Mouse (Mus musculus): ENCODE data around the gene Gbf1. TPM values are rescaled to one million over a fixed set of nuclear protein-coding genes. Genes with fewer than 3 reads are reported as not detected.
A peak's percentile ranks its signal among the peaks of the same experiment; 100 is the strongest.
"Not testable (repeated sequence)": the region's sequence is repeated elsewhere in the genome, so short reads cannot be mapped to it uniquely, and the experiment has no call there.

The Gbf1 gene
- total RNA-seq, 2 experiments from 2014 or later, result 91.1 to 99.0 TPM

- no peak for DNase-seq (ENCODE audit: low spot score in 2 of 2)
- intact Hi-C loops (cut with DNase I), result no loop called here
These were observed 63.1 kb downstream of the Gbf1 start for GRCm38 (mm10) chr19:46215401-46215800.

- intact Hi-C loops (cut with DNase I), result no loop called here
- no peak for DNase-seq (ENCODE audit: low spot score in 2 of 2)
These were observed 64.4 kb downstream of the Gbf1 start for GRCm38 (mm10) chr19:46216716-46217115.

- intact Hi-C loops (cut with DNase I); DNase-seq (ENCODE audit: low spot score in 2 of 2): not testable (repeated sequence)
These were observed 65.0 kb downstream of the Gbf1 start for GRCm38 (mm10) chr19:46217347-46217746.

GRCm38 (mm10) chr19:46220116-46220515 lies 67.8 kb downstream of the Gbf1 start:
- intact Hi-C loops (cut with DNase I), result no loop called here
- DNase-seq (ENCODE audit: low spot score in 2 of 2), result no peak

- intact Hi-C loops (cut with DNase I), result no loop called here
These were observed 70.8 kb downstream of the Gbf1 start for GRCm38 (mm10) chr19:46223118-46223517.

GRCm38 (mm10) chr19:46224882-46225281 lies 72.6 kb downstream of the Gbf1 start:
- intact Hi-C loops (cut with DNase I), result no loop called here
- no peak for DNase-seq (ENCODE audit: low spot score in 2 of 2)

More at GRCm38 (mm10) chr19:46223118-46223517, 70.8 kb downstream of the Gbf1 start:
- DNase-seq (ENCODE audit: low spot score in 2 of 2), result no peak

- DNase-seq (ENCODE audit: low spot score in 2 of 2), result no peak
- intact Hi-C loops (cut with DNase I), result no loop called here
These were observed 73.2 kb downstream of the Gbf1 start for GRCm38 (mm10) chr19:46225506-46225905.

- DNase-seq (ENCODE audit: low spot score in 2 of 2), result no peak
- intact Hi-C loops (cut with DNase I), result no loop called here
These were observed 74.0 kb downstream of the Gbf1 start for GRCm38 (mm10) chr19:46226295-46226694.

- DNase-seq (ENCODE audit: low spot score in 2 of 2), result no peak
- intact Hi-C loops (cut with DNase I), result no loop called here
These were observed 75.0 kb downstream of the Gbf1 start for GRCm38 (mm10) chr19:46227300-46227699.

GRCm38 (mm10) chr19:46234450-46234849 lies 82.1 kb downstream of the Gbf1 start:
- no peak for DNase-seq (ENCODE audit: low spot score in 2 of 2)
- intact Hi-C loops (cut with DNase I), result no loop called here

- intact Hi-C loops (cut with DNase I), result no loop called here
These were observed 84.3 kb downstream of the Gbf1 start for GRCm38 (mm10) chr19:46236658-46237057.

GRCm38 (mm10) chr19:46240246-46240645 lies 87.9 kb downstream of the Gbf1 start:
- no peak for DNase-seq (ENCODE audit: low spot score in 2 of 2)
- intact Hi-C loops (cut with DNase I), result no loop called here

More at GRCm38 (mm10) chr19:46236658-46237057, 84.3 kb downstream of the Gbf1 start:
- no peak for DNase-seq (ENCODE audit: low spot score in 2 of 2)

- DNase-seq (ENCODE audit: low spot score in 2 of 2), result no peak
- intact Hi-C loops (cut with DNase I), result no loop called here
These were observed 90.1 kb downstream of the Gbf1 start for GRCm38 (mm10) chr19:46242416-46242815.

GRCm38 (mm10) chr19:46244628-46245027 lies 92.3 kb downstream of the Gbf1 start:
- intact Hi-C loops (cut with DNase I), result no loop called here
- DNase-seq (ENCODE audit: low spot score in 2 of 2), result no peak

GRCm38 (mm10) chr19:46248991-46249390 lies 96.7 kb downstream of the Gbf1 start:
- DNase-seq (ENCODE audit: low spot score in 2 of 2), result no peak
- intact Hi-C loops (cut with DNase I), result no loop called here

GRCm38 (mm10) chr19:46254163-46254752 lies 101.9 kb downstream of the Gbf1 start:
- peak in 1 of 2 experiments; percentile 15 for DNase-seq (ENCODE audit: low spot score in 2 of 2)

GRCm38 (mm10) chr19:46264762-46265161 lies 112.5 kb downstream of the Gbf1 start:
- no peak for DNase-seq (ENCODE audit: low spot score in 2 of 2)
- intact Hi-C loops (cut with DNase I), result no loop called here

More at GRCm38 (mm10) chr19:46254163-46254752, 101.9 kb downstream of the Gbf1 start:
- intact Hi-C loops (cut with DNase I), result loop anchor here (1.0 kb wide), 1 partner anchor 119 kb away; no protein-coding TSS in a partner anchor

GRCm38 (mm10) chr19:46275307-46275706 lies 123.0 kb downstream of the Gbf1 start:
- DNase-seq (ENCODE audit: low spot score in 2 of 2), result no peak
- intact Hi-C loops (cut with DNase I), result no loop called here

- intact Hi-C loops (cut with DNase I), result no loop called here
- DNase-seq (ENCODE audit: low spot score in 2 of 2), result no peak
These were observed 130.0 kb downstream of the Gbf1 start for GRCm38 (mm10) chr19:46282081-46282849.

- intact Hi-C loops (cut with DNase I), result no loop called here
These were observed 132.4 kb downstream of the Gbf1 start for GRCm38 (mm10) chr19:46284686-46285085.

GRCm38 (mm10) chr19:46285631-46286030 lies 133.3 kb downstream of the Gbf1 start:
- DNase-seq (ENCODE audit: low spot score in 2 of 2), result no peak
- intact Hi-C loops (cut with DNase I), result no loop called here

More at GRCm38 (mm10) chr19:46284686-46285085, 132.4 kb downstream of the Gbf1 start:
- no peak for DNase-seq (ENCODE audit: low spot score in 2 of 2)
